Mouse (Mus musculus) hindbrain, embryonic 14.5 days (tissue): ENCODE results near the gene Apol6. TPM values are rescaled to one million over a fixed set of nuclear protein-coding genes. Genes with fewer than 3 reads are reported as not detected.
A peak's percentile ranks its signal among the peaks of the same experiment; 100 is the strongest.

ENCODE experiments used
- ATAC-seq: fragments of 200-750 bp; cut with Nextera tagmentation; 2 replicates; pipeline ENCODE4 v1.8.0; 2017; ENCODE audit warnings: moderate number of reproducible peaks, mild to moderate bottlenecking, moderate TSS enrichment, moderate library complexity; ENCODE audit not compliant: low FRiP score
- DNase-seq: peaks from one replicate; pipeline ENCODE4 v3.0.0-alpha.2; 2015; ENCODE audit warnings: low spot score
- H3K27ac ChIP-seq: fragments of 300-500 bp; sonication (generic); 2 replicates; pipeline ENCODE4 v1.5.1; 2014; ENCODE audit warnings: mild to moderate bottlenecking, moderate library complexity
- H3K27me3 ChIP-seq: fragments of 300-500 bp; sonication (generic); 2 replicates; pipeline ENCODE4 v1.6.1; 2014; ENCODE audit warnings: mild to moderate bottlenecking, low read length, mixed read lengths; ENCODE audit not compliant: control insufficient read depth, insufficient read depth
- H3K36me3 ChIP-seq: fragments of 300-500 bp; sonication (generic); replicated peaks from 2 replicates; pipeline ENCODE4 v1.6.1; 2014; ENCODE audit not compliant: control insufficient read depth, insufficient read depth
- H3K4me1 ChIP-seq: fragments of 300-500 bp; sonication (generic); replicated peaks from 2 replicates; pipeline ENCODE4 v1.6.1; 2014; ENCODE audit warnings: antibody characterized with exemption, low read length, mixed read lengths; ENCODE audit not compliant: control insufficient read depth, insufficient read depth
- H3K4me2 ChIP-seq: fragments of 300-500 bp; sonication (generic); replicated peaks from 2 replicates; pipeline ENCODE4 v1.6.1; 2014; ENCODE audit warnings: mild to moderate bottlenecking, moderate library complexity
- H3K4me3 ChIP-seq: fragments of 300-500 bp; sonication (generic); replicated peaks from 2 replicates; pipeline ENCODE4 v1.5.1; 2014; ENCODE audit warnings: mild to moderate bottlenecking, low read length
- H3K9ac ChIP-seq: fragments of 300-500 bp; sonication (generic); 2 replicates; pipeline ENCODE4 v1.6.1; 2014
- H3K9me3 ChIP-seq: fragments of 300-500 bp; sonication (generic); 2 replicates; pipeline ENCODE4 v1.6.1; 2016; ENCODE audit warnings: low read length; ENCODE audit not compliant: control insufficient read depth
- WGBS: fragments of 180-500 bp; shearing (Covaris S2); extraction: QIAGEN DNeasy Blood & Tissue Kit; methylation state at CpG from one replicate; pipeline ENCODE4 v1.1.7; 2014; 5-methylcytosine and 5-hydroxymethylcytosine counted together
- polyA plus RNA-seq: library from polyadenylated mRNA; unstranded; fragments of >200 nt; fragmentation: Nextera tagmentation; extraction: Ambion mirVana; gene quantifications from 2 replicates; pipeline ENCODE4 v1.2.1, GENCODE M21; 2014

Apol6 gene
- polyA plus RNA-seq, 1 experiment from 2014 or later = not detected

DNA sequence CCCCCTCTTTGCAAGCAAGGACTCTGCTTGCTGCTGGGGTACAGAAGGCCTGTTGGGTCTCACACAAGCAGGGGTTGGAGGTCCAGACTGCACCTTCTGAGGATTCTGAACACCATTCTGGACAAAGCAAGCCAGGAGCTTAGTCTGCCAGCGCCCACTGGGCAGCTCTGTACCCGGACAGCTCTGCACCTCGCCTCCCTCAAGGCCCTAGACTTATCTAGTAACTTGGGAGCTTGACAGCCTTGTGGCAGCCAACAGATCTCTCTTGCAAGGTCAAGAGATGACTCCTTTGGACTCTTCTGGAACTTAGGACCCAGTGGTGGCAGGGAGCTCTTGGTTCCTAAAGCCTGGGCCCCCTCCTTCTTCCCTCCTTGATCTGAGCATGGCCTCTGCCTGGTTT lies 17.4 kb upstream of the Apol6 start:
- Histone ChIP-seq H3K4me2 (no peak overlapping the region), H3K27ac (no peak overlapping the region), H3K4me1 (peaks cover 4% of the 10 kb centered on the region; the same call in 1 of the 2 replicates), H3K4me3 (no peak overlapping the region), H3K9me3 (no peaks in the 10 kb centered on the region), H3K9ac (no peak overlapping the region), H3K27me3 (no peaks in the 10 kb centered on the region), H3K36me3 (no peaks in the 10 kb centered on the region)
- ATAC-seq (no peak), DNase-seq (no peak)
- WGBS = 88% methylated on average over 3 of the region's 3 CpGs

GRCm38 (mm10) chr15:77027675-77028074 lies 16.9 kb upstream of the Apol6 start:
- Histone ChIP-seq H3K4me3 (no peak overlapping the region), H3K36me3 (no peaks in the 10 kb centered on the region), H3K9me3 (no peaks in the 10 kb centered on the region), H3K27ac (no peak overlapping the region), H3K9ac (no peak overlapping the region), H3K27me3 (no peaks in the 10 kb centered on the region), H3K4me1 (peaks cover 4% of the 10 kb centered on the region; the same call in 1 of the 2 replicates), H3K4me2 (no peak overlapping the region)
- 70% methylated on average over 6 of the region's 6 CpGs for WGBS
- ATAC-seq (no peak), DNase-seq (no peak)

DNA sequence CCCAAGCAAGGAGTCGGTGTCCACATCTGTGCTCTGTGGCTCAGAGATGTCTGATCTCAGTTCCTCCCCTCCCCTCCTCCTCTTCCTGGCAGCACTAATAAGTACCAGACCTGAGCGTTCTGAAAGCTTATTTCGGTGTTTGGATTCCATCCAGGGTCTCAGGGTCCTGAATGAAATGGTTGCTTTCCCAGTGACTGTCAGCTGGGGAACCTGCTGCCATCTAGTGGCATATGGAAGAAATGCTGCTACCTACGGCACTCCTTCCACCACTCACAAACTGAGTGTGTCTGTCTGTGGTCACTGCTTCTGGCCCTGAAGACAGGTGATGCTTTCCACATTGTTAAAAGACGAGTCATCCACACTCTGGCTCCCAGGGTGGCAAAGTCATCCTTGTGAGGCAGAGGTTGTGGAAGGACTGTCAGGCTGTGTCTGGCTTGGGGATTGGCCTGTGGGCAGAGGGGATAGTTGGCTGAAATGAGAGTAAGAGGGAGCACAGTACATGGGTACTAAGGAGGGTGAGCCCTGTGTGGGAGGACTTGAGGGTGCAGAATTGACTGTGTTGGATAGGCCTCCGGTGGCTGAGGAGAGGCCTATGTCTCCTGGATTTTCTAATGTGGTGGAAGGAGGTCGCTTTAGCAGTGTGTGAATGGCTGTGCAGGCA lies 15.1 kb upstream of the Apol6 start:
- WGBS = 31% methylated on average over 7 of the region's 7 CpGs
- ATAC-seq (peak; percentile 51; the same call in 1 of the 2 replicates), DNase-seq (peak; percentile 89)
- no peaks in the 10 kb centered on the region for H3K27me3 ChIP-seq
- no peak overlapping the region for H3K9ac ChIP-seq
- H3K4me1 ChIP-seq = peaks cover 4% of the 10 kb centered on the region; the same call in 1 of the 2 replicates
- no peaks in the 10 kb centered on the region for H3K36me3 ChIP-seq
- no peaks in the 10 kb centered on the region for H3K9me3 ChIP-seq
- H3K4me3 ChIP-seq = no peak overlapping the region
- H3K4me2 ChIP-seq = no peak overlapping the region
- H3K27ac ChIP-seq = no peak overlapping the region

- no peak overlapping the region for H3K9ac ChIP-seq
- no peaks in the 10 kb centered on the region for H3K36me3 ChIP-seq
- H3K27me3 ChIP-seq = no peaks in the 10 kb centered on the region
- no peak overlapping the region for H3K4me2 ChIP-seq
- 62% methylated on average over 3 of the region's 3 CpGs for WGBS
- H3K9me3 ChIP-seq = no peaks in the 10 kb centered on the region
- H3K27ac ChIP-seq = no peak overlapping the region
- no peak for ATAC-seq
- H3K4me1 ChIP-seq = peaks cover 2% of the 10 kb centered on the region; the same call in 1 of the 2 replicates
- DNase-seq = no peak
- H3K4me3 ChIP-seq = no peak overlapping the region
Measured at GRCm38 (mm10) chr15:77031271-77031670, 13.3 kb upstream of the Apol6 start.

- no peaks in the 10 kb centered on the region for H3K36me3 ChIP-seq
- H3K9me3 ChIP-seq = no peaks in the 10 kb centered on the region
- no peak overlapping the region for H3K27ac ChIP-seq
- H3K4me1 ChIP-seq = peaks cover 12% of the 10 kb centered on the region; the same call in 1 of the 2 replicates
- no peak for ATAC-seq
- no peaks in the 10 kb centered on the region for H3K27me3 ChIP-seq
- no peak for DNase-seq
- 72% methylated on average over 6 of the region's 6 CpGs for WGBS
- no peak overlapping the region for H3K4me2 ChIP-seq
- no peak overlapping the region for H3K9ac ChIP-seq
- H3K4me3 ChIP-seq = no peak overlapping the region
Measured at GRCm38 (mm10) chr15:77034526-77034925, 10.0 kb upstream of the Apol6 start.

- peaks cover 12% of the 10 kb centered on the region; the same call in 1 of the 2 replicates for H3K4me1 ChIP-seq
- no peak for ATAC-seq
- H3K4me3 ChIP-seq = no peak overlapping the region
- no peak overlapping the region for H3K27ac ChIP-seq
- no peaks in the 10 kb centered on the region for H3K36me3 ChIP-seq
- H3K27me3 ChIP-seq = no peaks in the 10 kb centered on the region
- no peak overlapping the region for H3K9ac ChIP-seq
- 88% methylated on average over 3 of the region's 3 CpGs for WGBS
- H3K4me2 ChIP-seq = no peak overlapping the region
- no peak for DNase-seq
- H3K9me3 ChIP-seq = no peaks in the 10 kb centered on the region
Measured at GRCm38 (mm10) chr15:77035643-77036042, 8.9 kb upstream of the Apol6 start.

DNA sequence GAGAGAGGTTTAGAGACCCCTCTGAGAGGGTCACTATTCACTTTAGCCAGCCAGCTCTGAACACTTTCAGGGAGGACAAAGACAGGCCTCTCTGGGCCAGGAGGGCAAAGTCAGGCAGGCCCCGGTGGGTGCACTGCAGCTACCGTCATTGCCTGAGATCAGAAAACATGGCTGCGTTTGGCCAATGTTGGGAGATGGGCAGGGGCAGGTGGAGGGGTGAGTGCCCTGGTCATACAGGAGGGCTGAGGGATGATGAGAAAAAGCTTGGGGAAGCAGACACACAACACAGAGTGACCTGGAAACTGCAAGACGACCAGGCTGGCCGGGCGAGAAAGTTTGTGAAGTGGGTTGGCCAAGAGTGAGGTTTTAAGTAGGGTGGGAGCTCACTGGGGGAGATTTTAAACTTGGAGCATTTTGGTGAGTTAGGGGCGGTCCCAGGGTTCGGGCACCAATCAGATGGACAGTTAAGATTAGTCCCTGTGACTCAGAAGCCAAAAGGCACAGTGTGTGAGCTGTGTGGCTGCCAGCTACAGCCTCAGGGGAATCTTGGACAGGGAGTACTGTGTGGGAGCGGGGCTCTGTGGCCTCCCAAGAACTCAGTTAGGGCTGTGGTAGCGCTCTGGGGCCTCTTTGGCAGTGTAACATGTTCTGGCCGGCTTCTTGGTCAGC lies 8.1 kb upstream of the Apol6 start:
- Histone ChIP-seq H3K27ac (peak overlapping the region; percentile 71), H3K4me3 (no peak overlapping the region), H3K9ac (peak overlapping the region; percentile 13; the same call in 1 of the 2 replicates), H3K9me3 (no peaks in the 10 kb centered on the region), H3K36me3 (no peaks in the 10 kb centered on the region), H3K27me3 (no peaks in the 10 kb centered on the region), H3K4me1 (peaks cover 12% of the 10 kb centered on the region; the same call in 1 of the 2 replicates), H3K4me2 (no peak overlapping the region)
- no peak for DNase-seq
- peak; percentile 34; the same call in 1 of the 2 replicates for ATAC-seq
- WGBS = 76% methylated on average over 11 of the region's 11 CpGs

- Histone ChIP-seq H3K27ac (peak overlapping the region; percentile 71), H3K9me3 (no peaks in the 10 kb centered on the region), H3K9ac (peak overlapping the region; percentile 13; the same call in 1 of the 2 replicates), H3K4me2 (no peak overlapping the region), H3K27me3 (no peaks in the 10 kb centered on the region), H3K4me1 (peaks cover 12% of the 10 kb centered on the region; the same call in 1 of the 2 replicates), H3K4me3 (no peak overlapping the region), H3K36me3 (no peaks in the 10 kb centered on the region)
- ATAC-seq (no peak), DNase-seq (no peak)
- 63% methylated on average over 2 of the region's 2 CpGs for WGBS
Measured at GRCm38 (mm10) chr15:77036989-77037277, 7.6 kb upstream of the Apol6 start.

- H3K9ac ChIP-seq = peak overlapping the region; percentile 13; the same call in 1 of the 2 replicates
- 34% methylated on average over 11 of the region's 11 CpGs for WGBS
- ATAC-seq = no peak
Measured at GRCm38 (mm10) chr15:77037278-77038161, 7.0 kb upstream of the Apol6 start.

More at GRCm38 (mm10) chr15:77037278-77038161, 7.0 kb upstream of the Apol6 start:
- Histone ChIP-seq H3K4me1 (peaks cover 12% of the 10 kb centered on the region; the same call in 1 of the 2 replicates), H3K27ac (peak overlapping the region; percentile 71), H3K4me2 (no peak overlapping the region), H3K4me3 (no peak overlapping the region), H3K9me3 (no peaks in the 10 kb centered on the region), H3K36me3 (no peaks in the 10 kb centered on the region), H3K27me3 (no peaks in the 10 kb centered on the region)
- no peak for DNase-seq
